Mouse (Mus musculus): ENCODE measurements around the gene Map7d1.

DNA sequence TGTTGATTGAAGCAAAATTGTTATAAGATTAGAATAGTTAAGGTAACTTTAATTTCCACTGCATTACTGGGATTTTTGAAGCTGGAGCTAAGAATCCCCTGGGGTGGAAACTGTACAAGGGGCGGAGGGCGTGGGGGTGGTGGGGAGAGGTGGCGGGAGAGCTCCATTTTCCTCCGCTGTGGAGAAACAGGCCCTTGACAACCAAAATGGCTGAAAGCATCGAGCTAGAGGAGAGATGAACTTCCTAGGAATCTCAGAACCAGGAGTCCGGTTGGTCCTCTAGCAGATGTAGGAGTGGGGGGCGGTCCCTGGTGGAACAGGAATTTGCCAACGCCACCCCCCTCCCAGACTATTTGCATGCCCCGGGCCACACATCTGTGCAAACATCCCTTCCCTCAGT is 25.6 kb upstream of the Map7d1 start:
- TF ChIP-seq CTCF (IDR thresholded peaks at IDR 0.05; ENCODE audit: low read depth) (no peak), EP300 (optimal IDR thresholded peaks at IDR 0.05) (no peak)
